Mouse (Mus musculus) lung, adult 2 months (tissue): ENCODE measurements at regions not wholly inside any gene's neighbourhood (a gene's known extent, or its start where the extent isn't known, plus 50 kb on each side); places are given as distances from the start of the nearest gene placed in this dataset.

Experiments
- CTCF ChIP-seq: fragments of 200-500 bp; IDR thresholded peaks from 2 replicates; pipeline ENCODE4 v1.5.1; 2011; ENCODE audit warnings: mild to moderate bottlenecking, low read length, control low read depth; ENCODE audit not compliant: insufficient read depth
- POLR2A ChIP-seq: fragments of 200-500 bp; IDR thresholded peaks from 2 replicates; pipeline ENCODE4 v1.6.1; 2011; ENCODE audit warnings: low read depth, mild to moderate bottlenecking, control low read depth, low read length, borderline replicate concordance; ENCODE audit errors: extremely low read depth

DNA sequence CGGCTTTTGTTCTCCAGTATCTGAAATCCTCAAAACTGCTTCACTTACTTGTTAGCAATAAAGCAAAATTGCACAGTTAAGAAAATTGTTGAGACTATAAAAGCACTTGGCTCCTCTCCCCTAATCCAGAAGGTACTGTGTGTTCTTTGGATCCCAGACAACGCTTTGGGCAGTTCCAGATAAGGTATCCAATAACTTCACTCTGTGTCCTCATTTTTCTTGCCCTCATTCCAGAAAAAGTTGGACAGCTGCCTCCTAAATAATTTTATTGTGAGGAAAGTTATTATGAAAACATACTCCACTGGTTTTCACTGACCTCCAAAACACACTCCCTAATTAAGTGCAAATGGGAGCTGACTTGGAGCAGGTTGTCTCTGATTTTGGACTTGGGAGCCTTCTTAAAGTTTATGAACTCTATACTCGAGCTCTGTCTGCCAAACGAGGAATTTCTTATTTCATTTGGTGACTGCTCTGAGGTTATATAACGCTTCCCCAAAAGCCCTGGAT, 285.2 kb downstream of the Hlx start:
- no peak for TF ChIP-seq POLR2A
- no peak for TF ChIP-seq CTCF
